ENCODE assay signal across 9 mouse cellular contexts in genomic region chr1:24099926-24100869, GRCm38 (mm10). TPM values are rescaled to one million over a fixed set of nuclear protein-coding genes. Genes with fewer than 3 reads are reported as not detected.
A peak's percentile ranks its signal among the peaks of the same experiment; 100 is the strongest.
DNase-seq lines count a peak whose midpoint lies in the region; ATAC-seq and TF ChIP-seq lines count a peak whose summit lies in the region.
"Had no signal": no experiment of that assay in that cellular context is flagged by ENCODE, and none has a peak within 500 bp of the region (broad histone marks: within the 10 kb centered on the region; RNA-seq: fewer than 3 reads in every experiment).

Gene Fam135a, minus strand, starts transcription at chr1:24100341.

- H3K9me3 ChIP-seq in heart, embryonic 11.5 days (replicated peaks; ENCODE audit: control insufficient read depth, low read length) = no peaks in the 10 kb centered on the region
- H3K9me3 ChIP-seq in kidney, embryonic 15.5 days (replicated peaks) = no peaks in the 10 kb centered on the region
- no peaks in the 10 kb centered on the region for H3K9me3 ChIP-seq in limb, embryonic 15.5 days
- no peaks in the 10 kb centered on the region for H3K9me3 ChIP-seq in midbrain, postnatal 0 days (ENCODE audit: low read length)

- peak; percentile 85 for DNase-seq in 3134 (ENCODE audit: extremely low read depth, insufficient read length, low spot score)
- peak; percentile 97 for DNase-seq in midbrain, postnatal 0 days (ENCODE audit: low spot score)
- peak; percentile 13 to 40 for DNase-seq in spleen, postnatal 14 days (ENCODE audit: low spot score in 2 of 2)

- H3K27ac ChIP-seq in bone marrow macrophage, adult 2 months (ENCODE audit: insufficient read depth, low read depth, low read length) = no peak within 1 kb of the TSS; the same call in 1 of the 2 replicates
- H3K27ac ChIP-seq in embryonic fibroblast, embryonic 13.5 days (ENCODE audit: insufficient read depth, low read length) = no peak within 1 kb of the TSS
- peak within 1 kb of the TSS; percentile 86 for H3K27ac ChIP-seq in heart, embryonic 11.5 days (ENCODE audit: low read depth, low read length)
- H3K27ac ChIP-seq in kidney, embryonic 15.5 days = peak within 1 kb of the TSS; percentile 88
- H3K27ac ChIP-seq in limb, embryonic 15.5 days = peak within 1 kb of the TSS; percentile 86
- peak within 1 kb of the TSS; percentile 78 for H3K27ac ChIP-seq in midbrain, postnatal 0 days (ENCODE audit: low read depth, low read length)

- TF ChIP-seq CTCF in bone marrow macrophage, adult 2 months (IDR thresholded peaks at IDR 0.05; ENCODE audit: low read depth, low read length) = no peak
- no peak for TF ChIP-seq CTCF in embryonic fibroblast, embryonic 13.5 days (IDR thresholded peaks at IDR 0.05; ENCODE audit: borderline replicate concordance, insufficient read depth, low read length)
- TF ChIP-seq CTCF in midbrain, postnatal 0 days (IDR thresholded peaks at IDR 0.05) = no peak

- ATAC-seq in heart, embryonic 11.5 days (replicated peaks; ENCODE audit: insufficient number of reproducible peaks, low FRiP score, low TSS enrichment) = peak; percentile 95
- peak; percentile 93 for ATAC-seq in kidney, embryonic 15.5 days (replicated peaks; ENCODE audit: low FRiP score)
- ATAC-seq in limb, embryonic 15.5 days (ENCODE audit: insufficient number of reproducible peaks, low FRiP score, low TSS enrichment, low read depth) = peak; percentile 89
- peak; percentile 96 for ATAC-seq in midbrain, postnatal 0 days (ENCODE audit: low FRiP score)

- no peaks in the 10 kb centered on the region for H3K27me3 ChIP-seq in heart, embryonic 11.5 days (ENCODE audit: control insufficient read depth, insufficient read depth, low read length)
- no peaks in the 10 kb centered on the region for H3K27me3 ChIP-seq in kidney, embryonic 15.5 days
- no peaks in the 10 kb centered on the region for H3K27me3 ChIP-seq in limb, embryonic 15.5 days
- H3K27me3 ChIP-seq in midbrain, postnatal 0 days (ENCODE audit: insufficient read depth, low read length) = no peaks in the 10 kb centered on the region
- H3K27me3 ChIP-seq: CH12.LX had no signal

- H3K4me1 ChIP-seq in bone marrow macrophage, adult 2 months (ENCODE audit: control insufficient read depth, insufficient read depth, low read length) = peaks cover 12% of the 10 kb centered on the region
- peaks cover 5% of the 10 kb centered on the region for H3K4me1 ChIP-seq in embryonic fibroblast, embryonic 13.5 days (ENCODE audit: control insufficient read depth, insufficient read depth, low read length)
- peaks cover 3% of the 10 kb centered on the region; the same call in 1 of the 2 replicates for H3K4me1 ChIP-seq in heart, embryonic 11.5 days (ENCODE audit: control insufficient read depth, insufficient read depth, low read length)
- H3K4me1 ChIP-seq in kidney, embryonic 15.5 days = peaks cover 6% of the 10 kb centered on the region
- H3K4me1 ChIP-seq in limb, embryonic 15.5 days = peaks cover 3% of the 10 kb centered on the region; the same call in 1 of the 2 replicates
- no peaks in the 10 kb centered on the region for H3K4me1 ChIP-seq in midbrain, postnatal 0 days (ENCODE audit: insufficient read depth, low read length)

- H3K4me2 ChIP-seq in heart, embryonic 11.5 days = peak within 1 kb of the TSS; percentile 62
- H3K4me2 ChIP-seq in kidney, embryonic 15.5 days = peak within 1 kb of the TSS; percentile 79
- H3K4me2 ChIP-seq in limb, embryonic 15.5 days = peak within 1 kb of the TSS; percentile 72
- peak within 1 kb of the TSS; percentile 69 for H3K4me2 ChIP-seq in midbrain, postnatal 0 days (ENCODE audit: low read depth, low read length, poor library complexity, severe bottlenecking)

- H3K9ac ChIP-seq in heart, embryonic 11.5 days (ENCODE audit: low read depth, low read length) = peak within 1 kb of the TSS; percentile 89
- H3K9ac ChIP-seq in kidney, embryonic 15.5 days = peak within 1 kb of the TSS; percentile 82
- H3K9ac ChIP-seq in limb, embryonic 15.5 days = peak within 1 kb of the TSS; percentile 84
- H3K9ac ChIP-seq in midbrain, postnatal 0 days (replicated peaks; ENCODE audit: low read length, poor library complexity, severe bottlenecking) = peak within 1 kb of the TSS; percentile 93

- TF ChIP-seq POLR2A in bone marrow macrophage, adult 2 months (IDR thresholded peaks at IDR 0.05; ENCODE audit: borderline replicate concordance, low read depth, low read length) = no peak
- peak; percentile 65 for TF ChIP-seq POLR2A in embryonic fibroblast, embryonic 13.5 days (IDR thresholded peaks at IDR 0.05; ENCODE audit: low read depth, low read length)

- peak within 1 kb of the TSS; percentile 95 for H3K4me3 ChIP-seq in bone marrow macrophage, adult 2 months (ENCODE audit: insufficient read depth, low read length)
- H3K4me3 ChIP-seq in embryonic fibroblast, embryonic 13.5 days (ENCODE audit: insufficient read depth, low read length) = peak within 1 kb of the TSS; percentile 89
- H3K4me3 ChIP-seq in heart, embryonic 11.5 days (ENCODE audit: low read depth, low read length) = peak within 1 kb of the TSS; percentile 87
- peak within 1 kb of the TSS; percentile 89 for H3K4me3 ChIP-seq in kidney, embryonic 15.5 days (replicated peaks)
- peak within 1 kb of the TSS; percentile 93 for H3K4me3 ChIP-seq in limb, embryonic 15.5 days
- H3K4me3 ChIP-seq in midbrain, postnatal 0 days (ENCODE audit: low read depth, low read length) = peak within 1 kb of the TSS; percentile 92

- 2% methylated on average over 71 of the region's 88 CpGs for WGBS in heart, embryonic 11.5 days (ENCODE audit: insufficient replicate concordance)
- WGBS in kidney, embryonic 15.5 days = 1% methylated on average over 82 of the region's 88 CpGs
- WGBS in limb, embryonic 15.5 days = under 1% methylated on average over 86 of the region's 88 CpGs
- WGBS in midbrain, postnatal 0 days = under 1% methylated on average over 59 of the region's 88 CpGs

- H3K36me3 ChIP-seq in heart, embryonic 11.5 days (ENCODE audit: control insufficient read depth, insufficient read depth, low read length) = no peaks in the 10 kb centered on the region
- H3K36me3 ChIP-seq in kidney, embryonic 15.5 days = no peaks in the 10 kb centered on the region
- no peaks in the 10 kb centered on the region for H3K36me3 ChIP-seq in limb, embryonic 15.5 days
- no peaks in the 10 kb centered on the region for H3K36me3 ChIP-seq in midbrain, postnatal 0 days (ENCODE audit: insufficient read depth, low read length)

RNA-seq across cellular contexts. Expression of gene Fam135a, which starts in this region (rescaled TPM):
- 4.4 and 5.2 TPM in 2 replicates for polyA plus RNA-seq in bone marrow macrophage, adult 2 months (2012; ENCODE audit: insufficient read depth, insufficient read length, missing spikeins)
- 39.7 and 49.7 TPM in 2 replicates for polyA plus RNA-seq in embryonic fibroblast, embryonic 13.5 days (2011; ENCODE audit: insufficient read length, low read depth, missing spikeins)
- polyA plus RNA-seq in heart, embryonic 11.5 days (2014; fragmentation: Nextera tagmentation; extraction: Ambion mirVana) = 25.0 and 25.2 TPM in 2 replicates
- polyA plus RNA-seq in kidney, embryonic 15.5 days (2015; fragmentation: Nextera tagmentation; extraction: Ambion mirVana) = 31.8 and 32.5 TPM in 2 replicates
- polyA plus RNA-seq in limb, embryonic 15.5 days (2015; fragmentation: Nextera tagmentation; extraction: Ambion mirVana) = 32.5 and 34.4 TPM in 2 replicates
- 38.0 and 44.4 TPM in 2 replicates for total RNA-seq in midbrain, postnatal 0 days (2014; rRNA removed)
- polyA plus RNA-seq in midbrain, postnatal 0 days (2015; fragmentation: Nextera tagmentation; extraction: Ambion mirVana) = 19.8 and 22.0 TPM in 2 replicates

Comparison
In these comparisons a context has a peak if more than half of its experiments do, and no peak if none do; other contexts are left out.
1. DNase-seq: peak in every context shown above with its lines; median percentile 97 in midbrain, postnatal 0 days; 85 in 3134; 26 in spleen, postnatal 14 days.
2. H3K27ac ChIP-seq: peak in heart, embryonic 11.5 days (single experiment), kidney, embryonic 15.5 days (single experiment), limb, embryonic 15.5 days (single experiment) and midbrain, postnatal 0 days (single experiment); none in bone marrow macrophage, adult 2 months (single experiment) and embryonic fibroblast, embryonic 13.5 days (single experiment).
3. Peak in every context shown above with its lines, with median percentiles within 50 percentile points of each other: H3K4me3 ChIP-seq, ATAC-seq, H3K4me2 ChIP-seq and H3K9ac ChIP-seq.